Mouse (Mus musculus) heart, postnatal 14 days (tissue): ENCODE measurements around the gene Lao1. TPM values are rescaled to one million over a fixed set of nuclear protein-coding genes. Genes with fewer than 3 reads are reported as not detected.

Source experiments
- DNase-seq, 2 experiments: peaks; one replicate each; pipeline ENCODE4 v3.0.0; 2021 to 2022
- intact Hi-C: fragments of 180-260 bp; cut with DNase I; formaldehyde crosslinking; loops from one replicate; pipeline ENCODE4 v1.15.1; 2025
- total RNA-seq, 2 experiments: library from RNA; stranded (reverse); gene quantifications; 2 replicates each; pipeline ENCODE4 v1.2.3; 2021

Gene Lao1
- total RNA-seq, 2 experiments from 2014 or later: 0.24 to 0.57 TPM

- intact Hi-C loops: no loop called here
- DNase-seq: no peak
Observed at GRCm38 (mm10) chr4:119011050-119011680, 49.8 kb downstream of the Lao1 start.

- DNase-seq: no peak
- intact Hi-C loops: no loop called here
Observed at GRCm38 (mm10) chr4:119013031-119013430, 51.7 kb downstream of the Lao1 start.

GRCm38 (mm10) chr4:119014997-119015396 lies 53.6 kb downstream of the Lao1 start:
- no peak for DNase-seq
- intact Hi-C loops: no loop called here

- DNase-seq: no peak
- intact Hi-C loops: no loop called here
Observed at GRCm38 (mm10) chr4:119015557-119015956, 54.2 kb downstream of the Lao1 start.

DNA sequence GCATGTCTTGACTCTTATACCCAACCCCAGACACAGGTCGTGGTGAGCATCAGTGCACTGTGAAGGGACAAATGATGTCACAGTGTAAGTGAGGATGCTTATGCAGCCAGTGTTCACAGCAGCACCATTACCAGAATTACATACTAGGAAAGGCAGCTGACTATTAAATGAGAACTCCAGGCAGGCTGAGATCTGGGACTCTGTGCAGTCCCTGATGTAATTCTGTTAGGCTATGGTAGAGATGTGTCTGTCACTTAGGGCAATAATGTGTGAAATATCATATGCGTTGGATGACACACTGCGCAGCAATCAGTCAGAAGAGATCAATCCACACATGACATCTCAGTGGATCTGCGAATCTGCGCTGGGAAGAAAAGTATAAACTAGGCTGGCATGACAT lies 55.7 kb downstream of the Lao1 start:
- intact Hi-C loops: no loop called here
- DNase-seq: no peak

Other genes starting within 250 kb of the Lao1 start
- not detected for gene Olfr1340, start 241.4 kb upstream of the Lao1 start, total RNA-seq
- not detected for gene Olfr1339, start 229.4 kb upstream of the Lao1 start, total RNA-seq
- not detected for gene Olfr1338, start 202.8 kb upstream of the Lao1 start, total RNA-seq
- not detected for gene Olfr1337, start 179.0 kb upstream of the Lao1 start, total RNA-seq
- not detected for gene Olfr1335, start 151.6 kb upstream of the Lao1 start, total RNA-seq
- gene Olfr1333, start 125.3 kb upstream of the Lao1 start, total RNA-seq: not detected
- not detected for gene Olfr1331, start 96.9 kb upstream of the Lao1 start, total RNA-seq
- not detected for gene Olfr1330, start 73.0 kb upstream of the Lao1 start, total RNA-seq
- not detected for gene Olfr1329, start 44.1 kb upstream of the Lao1 start, total RNA-seq
- not detected for gene Olfr1328, start 23.0 kb upstream of the Lao1 start, total RNA-seq
- gene Slc2a1, start 147.1 kb downstream of the Lao1 start, total RNA-seq: 1 to 10 TPM; 6.2 to 8.5 TPM
- 10 to 100 TPM; 18.7 to 20.2 TPM for gene Zfp691, start 212.6 kb downstream of the Lao1 start, total RNA-seq
- gene Ermap, start 228.4 kb downstream of the Lao1 start, total RNA-seq: under 1 TPM; 0.05 to 0.24 TPM
- gene Svbp, start 233.7 kb downstream of the Lao1 start, total RNA-seq: 10 to 100 TPM; 22.1 to 24.5 TPM